Mouse (Mus musculus) liver, embryonic 11.5 days (tissue): Measurements from ENCODE around the gene Ccsap. TPM values are rescaled to one million over a fixed set of nuclear protein-coding genes. Genes with fewer than 3 reads are reported as not detected.

Experiments used
- ATAC-seq: fragments of 200-750 bp; cut with Nextera tagmentation; replicated peaks from 2 replicates; pipeline ENCODE4 v1.8.0; 2017; ENCODE audit warnings: moderate number of reproducible peaks, mild to moderate bottlenecking, moderate TSS enrichment, moderate library complexity; ENCODE audit not compliant: low FRiP score
- DNase-seq: peaks from one replicate; pipeline ENCODE4 v3.0.0-alpha.2; 2017; ENCODE audit warnings: low spot score
- H3K27ac ChIP-seq: fragments of 300-500 bp; sonication (generic); 2 replicates; pipeline ENCODE4 v1.5.1; 2014; ENCODE audit warnings: mild to moderate bottlenecking, low read depth, low read length, control low read depth
- H3K27me3 ChIP-seq: fragments of 300-500 bp; sonication (generic); replicated peaks from 2 replicates; pipeline ENCODE4 v1.6.1; 2014; ENCODE audit warnings: low read length, mixed read lengths; ENCODE audit not compliant: control insufficient read depth, insufficient read depth
- H3K36me3 ChIP-seq: fragments of 300-500 bp; sonication (generic); 2 replicates; pipeline ENCODE4 v1.6.1; 2014; ENCODE audit warnings: mild to moderate bottlenecking, low read length, moderate library complexity, mixed read lengths; ENCODE audit not compliant: control insufficient read depth, insufficient read depth
- H3K4me1 ChIP-seq: fragments of 300-500 bp; sonication (generic); replicated peaks from 2 replicates; pipeline ENCODE4 v1.6.1; 2014; ENCODE audit warnings: low read length, mixed read lengths; ENCODE audit not compliant: control insufficient read depth, insufficient read depth
- H3K4me2 ChIP-seq: fragments of 300-500 bp; sonication (generic); 2 replicates; pipeline ENCODE4 v1.6.1; 2014; ENCODE audit warnings: mild to moderate bottlenecking, control low read depth, moderate library complexity
- H3K4me3 ChIP-seq: fragments of 300-500 bp; sonication (generic); 2 replicates; pipeline ENCODE4 v1.5.1; 2014; ENCODE audit warnings: low read depth, low read length, control low read depth
- H3K9ac ChIP-seq: fragments of 300-500 bp; sonication (generic); 2 replicates; pipeline ENCODE4 v1.6.1; 2014; ENCODE audit warnings: low read depth, low read length, control low read depth
- H3K9me3 ChIP-seq: fragments of 300-500 bp; sonication (generic); 2 replicates; pipeline ENCODE4 v1.6.1; 2016; ENCODE audit warnings: low read length, inconsistent platforms, mixed read lengths; ENCODE audit not compliant: control insufficient read depth
- WGBS: fragments of 180-500 bp; shearing (Covaris S2); extraction: QIAGEN DNeasy Blood & Tissue Kit; methylation state at CpG from one replicate; pipeline ENCODE4 v1.1.7; 2014; 5-methylcytosine and 5-hydroxymethylcytosine counted together
- polyA plus RNA-seq: library from polyadenylated mRNA; unstranded; fragments of >200 nt; fragmentation: Nextera tagmentation; extraction: Ambion mirVana; gene quantifications from 2 replicates; pipeline ENCODE4 v1.2.1, GENCODE M21; 2014

Gene Ccsap
- polyA plus RNA-seq, 1 experiment from 2014 or later = 4.6 TPM

DNA sequence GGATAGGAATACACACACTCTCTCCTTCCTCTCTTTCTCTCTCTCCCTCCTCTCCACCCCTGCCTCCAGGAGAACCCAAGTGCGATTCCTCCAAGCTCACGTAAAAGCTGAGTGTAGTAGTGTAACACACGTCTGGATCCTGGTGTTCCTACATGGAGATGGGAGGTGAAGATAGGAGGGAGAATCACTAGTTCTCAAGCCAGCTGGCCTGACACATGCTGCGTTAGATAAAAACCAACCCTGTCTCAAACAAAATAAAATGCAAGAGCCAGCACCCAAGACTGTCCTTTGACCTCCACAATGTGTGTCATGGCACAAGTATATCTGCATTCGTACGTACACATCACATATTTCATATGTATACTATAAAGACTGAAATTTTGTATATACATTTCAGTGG lies 39.2 kb downstream of the Ccsap start:
- Histone ChIP-seq H3K4me1 (peaks cover 55% of the 10 kb centered on the region), H3K27ac (peak overlapping the region; percentile 25; the same call in 1 of the 2 replicates), H3K36me3 (peaks cover 16% of the 10 kb centered on the region), H3K27me3 (no peaks in the 10 kb centered on the region), H3K9ac (no peak overlapping the region), H3K4me3 (no peak overlapping the region), H3K9me3 (0 out of 2 replicates have a peak, but pooled peaks cover 2% of the 10 kb centered on the region), H3K4me2 (peak overlapping the region; percentile 16; the same call in 1 of the 2 replicates)
- DNase-seq (no peak), ATAC-seq (0 out of 2 replicates have a peak, but pooled peaks have one; percentile 27)
- WGBS = 79% methylated on average over 6 of the region's 6 CpGs

DNA sequence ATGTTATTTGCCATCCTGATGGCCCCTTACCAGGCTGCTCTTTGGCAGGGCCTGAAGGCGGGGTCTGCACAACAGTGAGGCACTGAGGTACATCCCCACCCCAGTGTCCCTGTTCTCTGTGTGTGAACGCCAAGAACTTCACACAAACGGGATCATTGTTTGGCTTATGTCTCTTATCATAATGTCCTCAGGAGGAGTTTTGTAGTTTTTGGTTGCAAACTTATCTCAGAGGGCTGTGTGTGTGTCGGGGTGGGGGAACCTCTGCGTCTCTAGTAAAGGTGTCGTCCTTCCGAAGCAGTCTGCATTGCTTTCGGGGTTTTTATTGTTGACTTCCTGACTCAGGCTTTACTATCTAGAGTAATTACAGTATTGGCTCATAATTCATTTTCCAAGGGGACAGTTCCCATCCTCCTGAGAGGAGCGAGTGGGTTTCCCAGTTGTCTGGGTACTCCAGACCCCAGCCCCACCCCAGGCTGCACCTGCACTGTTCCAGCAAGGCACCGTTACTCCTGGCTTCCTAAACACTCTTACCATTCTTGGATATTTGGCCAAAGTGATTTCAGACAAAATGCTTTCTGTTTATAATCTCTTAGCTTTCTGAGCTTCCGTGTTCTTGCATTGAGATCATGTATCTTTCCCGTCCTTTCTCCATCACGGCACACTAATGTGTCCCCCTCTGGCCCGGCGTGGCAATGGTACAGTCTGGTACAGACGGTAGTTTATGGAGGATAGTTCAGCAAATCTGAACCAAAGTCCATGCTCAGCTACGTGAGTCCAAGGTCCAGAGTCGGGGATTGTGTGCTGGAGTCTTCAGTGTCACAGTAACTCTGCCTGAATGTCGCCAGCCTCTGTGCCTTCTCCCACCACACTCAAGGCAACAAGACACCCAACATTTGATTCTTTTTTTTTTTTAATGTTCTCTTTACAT lies 40.1 kb downstream of the Ccsap start:
- 0 out of 2 replicates have a peak, but pooled peaks cover 2% of the 10 kb centered on the region for H3K9me3 ChIP-seq
- ATAC-seq (peak; percentile 76), DNase-seq (no peak)
- H3K9ac ChIP-seq = peak overlapping the region; percentile 30; the same call in 1 of the 2 replicates
- peaks cover 14% of the 10 kb centered on the region for H3K36me3 ChIP-seq
- H3K27ac ChIP-seq = peak overlapping the region; percentile 89
- peaks cover 62% of the 10 kb centered on the region for H3K4me1 ChIP-seq
- H3K27me3 ChIP-seq = no peaks in the 10 kb centered on the region
- no peak overlapping the region for H3K4me3 ChIP-seq
- peak overlapping the region; percentile 52 for H3K4me2 ChIP-seq
- 68% methylated on average over 19 of the region's 19 CpGs for WGBS

- ATAC-seq = no peak
- Histone ChIP-seq H3K36me3 (peaks cover 7% of the 10 kb centered on the region), H3K27ac (no peak overlapping the region), H3K9me3 (no peaks in the 10 kb centered on the region), H3K4me3 (no peak overlapping the region), H3K27me3 (no peaks in the 10 kb centered on the region), H3K4me1 (peaks cover 46% of the 10 kb centered on the region), H3K4me2 (no peak overlapping the region), H3K9ac (no peak overlapping the region)
- no peak for DNase-seq
- WGBS = 86% methylated on average over 11 of the region's 11 CpGs
Observed at GRCm38 (mm10) chr8:123817747-123818146, 42.3 kb downstream of the Ccsap start.

GRCm38 (mm10) chr8:123816939-123817338 lies 43.1 kb downstream of the Ccsap start:
- H3K4me1 ChIP-seq = peaks cover 48% of the 10 kb centered on the region
- H3K27ac ChIP-seq = no peak overlapping the region
- no peak overlapping the region for H3K9ac ChIP-seq
- H3K9me3 ChIP-seq = no peaks in the 10 kb centered on the region
- DNase-seq (no peak), ATAC-seq (no peak)
- H3K4me2 ChIP-seq = no peak overlapping the region
- H3K36me3 ChIP-seq = peaks cover 7% of the 10 kb centered on the region
- H3K4me3 ChIP-seq = no peak overlapping the region
- 88% methylated on average over 8 of the region's 8 CpGs for WGBS
- H3K27me3 ChIP-seq = no peaks in the 10 kb centered on the region

DNA sequence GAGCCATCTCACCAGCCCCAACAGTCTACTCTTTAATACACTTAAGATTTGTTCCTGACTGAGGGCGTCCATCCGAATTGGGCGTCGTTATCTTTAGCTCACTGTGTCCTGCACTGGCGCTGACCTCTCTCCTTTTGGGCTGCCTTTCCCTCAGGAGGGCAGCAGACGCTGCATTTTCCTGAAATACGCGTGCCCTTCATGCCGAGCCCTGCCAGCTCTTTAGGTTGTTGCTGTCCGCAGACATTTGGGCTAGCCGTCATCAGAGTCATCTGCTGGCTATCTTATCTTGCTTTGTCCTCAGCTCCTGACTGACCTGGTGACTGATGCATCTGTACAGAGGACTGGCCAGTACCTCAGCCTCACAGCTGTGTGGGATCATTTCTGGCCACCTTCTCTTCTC lies 44.7 kb downstream of the Ccsap start:
- no peak overlapping the region for H3K9ac ChIP-seq
- H3K4me2 ChIP-seq = no peak overlapping the region
- H3K4me3 ChIP-seq = no peak overlapping the region
- no peaks in the 10 kb centered on the region for H3K9me3 ChIP-seq
- H3K27ac ChIP-seq = no peak overlapping the region
- DNase-seq (no peak), ATAC-seq (no peak)
- H3K4me1 ChIP-seq = peaks cover 37% of the 10 kb centered on the region
- H3K36me3 ChIP-seq = peaks cover 4% of the 10 kb centered on the region
- no peaks in the 10 kb centered on the region for H3K27me3 ChIP-seq
- 75% methylated on average over 11 of the region's 11 CpGs for WGBS

GRCm38 (mm10) chr8:123813892-123814266 lies 46.1 kb downstream of the Ccsap start:
- WGBS = 84% methylated on average over 4 of the region's 4 CpGs
- H3K27me3 ChIP-seq = no peaks in the 10 kb centered on the region
- no peak overlapping the region for H3K4me3 ChIP-seq
- H3K9ac ChIP-seq = no peak overlapping the region
- no peaks in the 10 kb centered on the region for H3K9me3 ChIP-seq
- H3K36me3 ChIP-seq = peaks cover 4% of the 10 kb centered on the region
- no peak overlapping the region for H3K27ac ChIP-seq
- DNase-seq = no peak
- no peak for ATAC-seq
- H3K4me2 ChIP-seq = no peak overlapping the region
- H3K4me1 ChIP-seq = peaks cover 25% of the 10 kb centered on the region

GRCm38 (mm10) chr8:123813173-123813891 lies 46.7 kb downstream of the Ccsap start:
- H3K4me2 ChIP-seq = peak overlapping the region; percentile 1; the same call in 1 of the 2 replicates
- no peaks in the 10 kb centered on the region for H3K27me3 ChIP-seq
- peaks cover 23% of the 10 kb centered on the region for H3K4me1 ChIP-seq
- H3K4me3 ChIP-seq = no peak overlapping the region
- no peak overlapping the region for H3K9ac ChIP-seq
- 80% methylated on average over 16 of the region's 16 CpGs for WGBS
- no peak for ATAC-seq
- DNase-seq = no peak
- no peaks in the 10 kb centered on the region for H3K9me3 ChIP-seq
- peaks cover 4% of the 10 kb centered on the region for H3K36me3 ChIP-seq
- no peak overlapping the region for H3K27ac ChIP-seq

DNA sequence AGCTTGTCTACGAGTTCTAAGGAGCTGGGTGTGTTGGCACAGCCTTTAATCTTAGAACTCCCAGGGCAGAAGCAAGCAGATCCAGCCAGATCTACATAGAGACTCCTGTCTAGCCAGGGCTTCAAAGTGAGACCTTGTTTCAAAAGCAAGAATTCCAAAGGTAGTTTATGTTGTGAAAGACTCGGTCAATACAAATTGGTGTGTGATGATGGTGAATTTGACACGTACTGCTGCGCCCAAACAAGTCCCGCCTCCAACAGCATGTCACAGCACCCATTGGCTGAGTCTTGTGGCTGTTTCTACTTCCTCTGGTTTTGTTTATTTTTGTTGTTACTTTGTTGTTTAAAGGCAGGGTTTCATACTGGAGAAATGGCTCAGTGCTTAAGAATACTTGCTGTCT lies 47.8 kb downstream of the Ccsap start:
- Histone ChIP-seq H3K4me1 (peaks cover 34% of the 10 kb centered on the region), H3K27ac (no peak overlapping the region), H3K4me2 (no peak overlapping the region), H3K9me3 (no peaks in the 10 kb centered on the region), H3K9ac (no peak overlapping the region), H3K36me3 (peaks cover 4% of the 10 kb centered on the region), H3K27me3 (no peaks in the 10 kb centered on the region), H3K4me3 (no peak overlapping the region)
- no peak for DNase-seq
- ATAC-seq = no peak
- 80% methylated on average over 5 of the region's 5 CpGs for WGBS
